Mouse (Mus musculus) liver, embryonic 16.5 days (tissue): ENCODE results near the gene Iqcf5. TPM values are rescaled to one million over a fixed set of nuclear protein-coding genes. Genes with fewer than 3 reads are reported as not detected.
A peak's percentile ranks its signal among the peaks of the same experiment; 100 is the strongest.

ENCODE experiments used
- ATAC-seq: fragments of 200-750 bp; cut with Nextera tagmentation; 2 replicates; pipeline ENCODE4 v1.8.0; 2017; ENCODE audit warnings: low read depth, mild to moderate bottlenecking, moderate number of reproducible peaks, moderate library complexity
- H3K27ac ChIP-seq: fragments of 300-500 bp; sonication (generic); 2 replicates; pipeline ENCODE4 v1.5.1; 2014; ENCODE audit warnings: mild to moderate bottlenecking, low read length
- H3K27me3 ChIP-seq: fragments of 300-500 bp; sonication (generic); 2 replicates; pipeline ENCODE4 v1.6.1; 2014; ENCODE audit warnings: low read depth, low read length, mixed read lengths; ENCODE audit not compliant: control insufficient read depth, insufficient read depth
- H3K36me3 ChIP-seq: fragments of 300-500 bp; sonication (generic); 2 replicates; pipeline ENCODE4 v1.6.1; 2014; ENCODE audit warnings: mild to moderate bottlenecking; ENCODE audit not compliant: control insufficient read depth, insufficient read depth
- H3K4me1 ChIP-seq: fragments of 300-500 bp; sonication (generic); 2 replicates; pipeline ENCODE4 v1.6.1; 2014; ENCODE audit warnings: low read depth, low read length, mixed read lengths; ENCODE audit not compliant: control insufficient read depth
- H3K4me2 ChIP-seq: fragments of 300-500 bp; sonication (generic); 2 replicates; pipeline ENCODE4 v1.6.1; 2014; ENCODE audit warnings: low read depth, low read length, mixed read lengths
- H3K4me3 ChIP-seq: fragments of 300-500 bp; sonication (generic); 2 replicates; pipeline ENCODE4 v1.5.1; 2014; ENCODE audit warnings: low read depth, mild to moderate bottlenecking, low read length
- H3K9ac ChIP-seq: fragments of 300-500 bp; sonication (generic); 2 replicates; pipeline ENCODE4 v1.6.1; 2014; ENCODE audit warnings: low read depth, low read length
- H3K9me3 ChIP-seq: fragments of 300-500 bp; sonication (generic); replicated peaks from 2 replicates; pipeline ENCODE4 v1.6.1; 2016; ENCODE audit warnings: low read length; ENCODE audit not compliant: control insufficient read depth
- WGBS: fragments of 180-500 bp; shearing (Covaris S2); extraction: QIAGEN DNeasy Blood & Tissue Kit; methylation state at CpG from one replicate; pipeline ENCODE4 v1.1.7; 2014; ENCODE audit not compliant: insufficient replicate concordance; 5-methylcytosine and 5-hydroxymethylcytosine counted together
- polyA plus RNA-seq: library from polyadenylated mRNA; unstranded; fragments of >200 nt; fragmentation: Nextera tagmentation; extraction: Ambion mirVana; gene quantifications from 2 replicates; pipeline ENCODE4 v1.2.1, GENCODE M21; 2015

Iqcf5 gene
- polyA plus RNA-seq, 1 experiment from 2014 or later = not detected

GRCm38 (mm10) chr9:106476924-106477484 is 37.4 kb upstream of the Iqcf5 start, which contains the start of gene Parp3:
Gene Parp3, minus strand, starts transcription at chr9:106476949.
- H3K9me3 ChIP-seq = no peaks in the 10 kb centered on the region
- peak within 1 kb of the TSS; percentile 67 for H3K4me3 ChIP-seq
- peak; percentile 98 for ATAC-seq
- H3K27ac ChIP-seq = peak within 1 kb of the TSS; percentile 7; the same call in 1 of the 2 replicates
- no peaks in the 10 kb centered on the region; the same call in none of the 2 replicates for H3K36me3 ChIP-seq
- H3K27me3 ChIP-seq = no peaks in the 10 kb centered on the region
- H3K4me1 ChIP-seq = peaks cover 30% of the 10 kb centered on the region
- WGBS = under 1% methylated on average over 41 of the region's 41 CpGs
- H3K4me2 ChIP-seq = peak within 1 kb of the TSS; percentile 91
- peak within 1 kb of the TSS; percentile 46 for H3K9ac ChIP-seq

GRCm38 (mm10) chr9:106477649-106478048 is 36.7 kb upstream of the Iqcf5 start:
- H3K27ac ChIP-seq = no peak overlapping the region
- WGBS = under 1% methylated on average over 16 of the region's 16 CpGs

GRCm38 (mm10) chr9:106478101-106478500 is 36.3 kb upstream of the Iqcf5 start:
- Histone ChIP-seq H3K27ac (no peak overlapping the region), H3K27me3 (no peaks in the 10 kb centered on the region), H3K36me3 (no peaks in the 10 kb centered on the region; the same call in none of the 2 replicates), H3K4me2 (peak overlapping the region; percentile 91), H3K9me3 (no peaks in the 10 kb centered on the region), H3K4me3 (peak overlapping the region; percentile 67), H3K4me1 (peaks cover 30% of the 10 kb centered on the region), H3K9ac (peak overlapping the region; percentile 46; the same call in 1 of the 2 replicates)
- WGBS = 57% methylated on average over 9 of the region's 9 CpGs
- no peak for ATAC-seq

More at GRCm38 (mm10) chr9:106477649-106478048, 36.7 kb upstream of the Iqcf5 start:
- ATAC-seq = no peak
- Histone ChIP-seq H3K4me3 (peak overlapping the region; percentile 67), H3K27me3 (no peaks in the 10 kb centered on the region), H3K4me2 (peak overlapping the region; percentile 91), H3K36me3 (no peaks in the 10 kb centered on the region; the same call in none of the 2 replicates), H3K9ac (peak overlapping the region; percentile 46), H3K9me3 (no peaks in the 10 kb centered on the region), H3K4me1 (peaks cover 30% of the 10 kb centered on the region)

GRCm38 (mm10) chr9:106480541-106480940 is 33.8 kb upstream of the Iqcf5 start:
- no peak for ATAC-seq
- Histone ChIP-seq H3K27ac (no peak overlapping the region), H3K27me3 (no peaks in the 10 kb centered on the region), H3K36me3 (no peaks in the 10 kb centered on the region; the same call in none of the 2 replicates), H3K4me3 (no peak overlapping the region), H3K9me3 (no peaks in the 10 kb centered on the region), H3K4me1 (peaks cover 26% of the 10 kb centered on the region), H3K9ac (no peak overlapping the region), H3K4me2 (no peak overlapping the region)
- 75% methylated on average over 7 of the region's 7 CpGs for WGBS

GRCm38 (mm10) chr9:106481075-106481474 is 33.3 kb upstream of the Iqcf5 start:
- Histone ChIP-seq H3K36me3 (no peaks in the 10 kb centered on the region; the same call in none of the 2 replicates), H3K4me3 (no peak overlapping the region), H3K27ac (no peak overlapping the region), H3K9ac (no peak overlapping the region), H3K4me2 (no peak overlapping the region), H3K4me1 (peaks cover 20% of the 10 kb centered on the region), H3K9me3 (no peaks in the 10 kb centered on the region), H3K27me3 (no peaks in the 10 kb centered on the region)
- WGBS = 64% methylated on average over 15 of the region's 15 CpGs
- no peak for ATAC-seq

GRCm38 (mm10) chr9:106481676-106482075 is 32.7 kb upstream of the Iqcf5 start:
- Histone ChIP-seq H3K4me1 (peaks cover 14% of the 10 kb centered on the region), H3K27ac (no peak overlapping the region), H3K4me3 (no peak overlapping the region), H3K36me3 (no peaks in the 10 kb centered on the region; the same call in none of the 2 replicates), H3K4me2 (no peak overlapping the region), H3K27me3 (no peaks in the 10 kb centered on the region), H3K9ac (no peak overlapping the region), H3K9me3 (no peaks in the 10 kb centered on the region)
- no peak for ATAC-seq
- WGBS = 75% methylated on average over 13 of the region's 13 CpGs

GRCm38 (mm10) chr9:106482578-106483115 is 31.7 kb upstream of the Iqcf5 start:
- no peak overlapping the region for H3K4me2 ChIP-seq
- no peaks in the 10 kb centered on the region for H3K9me3 ChIP-seq
- 78% methylated on average over 17 of the region's 17 CpGs for WGBS
- no peak overlapping the region for H3K4me3 ChIP-seq
- no peak for ATAC-seq
- H3K27ac ChIP-seq = no peak overlapping the region
- H3K4me1 ChIP-seq = peaks cover 9% of the 10 kb centered on the region
- no peaks in the 10 kb centered on the region; the same call in none of the 2 replicates for H3K36me3 ChIP-seq
- no peaks in the 10 kb centered on the region for H3K27me3 ChIP-seq
- H3K9ac ChIP-seq = no peak overlapping the region

GRCm38 (mm10) chr9:106483136-106483535 is 31.2 kb upstream of the Iqcf5 start:
- Histone ChIP-seq H3K9me3 (no peaks in the 10 kb centered on the region), H3K4me2 (no peak overlapping the region), H3K27me3 (no peaks in the 10 kb centered on the region), H3K4me3 (no peak overlapping the region), H3K9ac (no peak overlapping the region), H3K27ac (no peak overlapping the region), H3K4me1 (peaks cover 4% of the 10 kb centered on the region), H3K36me3 (no peaks in the 10 kb centered on the region; the same call in none of the 2 replicates)
- 82% methylated on average over 10 of the region's 10 CpGs for WGBS
- ATAC-seq = no peak

- Histone ChIP-seq H3K36me3 (no peaks in the 10 kb centered on the region; the same call in none of the 2 replicates), H3K27me3 (no peaks in the 10 kb centered on the region), H3K9me3 (no peaks in the 10 kb centered on the region), H3K4me1 (no peaks in the 10 kb centered on the region; the same call in 1 of the 2 replicates), H3K9ac (no peak overlapping the region), H3K4me3 (no peak overlapping the region), H3K27ac (no peak overlapping the region), H3K4me2 (no peak overlapping the region)
- ATAC-seq = no peak
- 77% methylated on average over 17 of the region's 17 CpGs for WGBS
Observed at GRCm38 (mm10) chr9:106483606-106484005, 30.8 kb upstream of the Iqcf5 start.
